Mouse (Mus musculus): Measurements from ENCODE around the gene Gdpgp1. TPM values are rescaled to one million over a fixed set of nuclear protein-coding genes. Genes with fewer than 3 reads are reported as not detected.

Gdpgp1 gene
- polyA plus RNA-seq, 1 experiment from 2014 or later = 5.2 TPM

- peaks cover 8% of the 10 kb centered on the region; the same call in 1 of the 2 replicates for H3K36me3 ChIP-seq
- DNase-seq (ENCODE audit: low spot score) = no peak
- H3K9me3 ChIP-seq = no peaks in the 10 kb centered on the region
- no peak overlapping the region for H3K27ac ChIP-seq
- no peak overlapping the region for H3K4me3 ChIP-seq
- H3K27me3 ChIP-seq (ENCODE audit: insufficient read depth, poor library complexity, severe bottlenecking) = no peaks in the 10 kb centered on the region
- H3K4me1 ChIP-seq = peaks cover 55% of the 10 kb centered on the region
- 83% methylated on average over 5 of the region's 5 CpGs for WGBS
These were observed 29.7 kb upstream of the Gdpgp1 start for GRCm38 (mm10) chr7:80202961-80203360.

- H3K27ac ChIP-seq = peak overlapping the region; percentile 24; the same call in 1 of the 2 replicates
- H3K4me1 ChIP-seq = peaks cover 62% of the 10 kb centered on the region
- no peaks in the 10 kb centered on the region for H3K27me3 ChIP-seq (ENCODE audit: insufficient read depth, poor library complexity, severe bottlenecking)
- no peaks in the 10 kb centered on the region for H3K9me3 ChIP-seq
- WGBS = 53% methylated on average over 12 of the region's 12 CpGs
- peaks cover 8% of the 10 kb centered on the region; the same call in 1 of the 2 replicates for H3K36me3 ChIP-seq
- DNase-seq (ENCODE audit: low spot score) = no peak
- no peak overlapping the region for H3K4me3 ChIP-seq
These were observed 29.0 kb upstream of the Gdpgp1 start for GRCm38 (mm10) chr7:80203638-80204096.

- Histone ChIP-seq H3K27ac (peak overlapping the region; percentile 18; the same call in 1 of the 2 replicates), H3K36me3 (peaks cover 8% of the 10 kb centered on the region; the same call in 1 of the 2 replicates), H3K4me3 (no peak overlapping the region), H3K27me3 (ENCODE audit: insufficient read depth, poor library complexity, severe bottlenecking) (no peaks in the 10 kb centered on the region), H3K9me3 (no peaks in the 10 kb centered on the region), H3K4me1 (peaks cover 62% of the 10 kb centered on the region)
- 68% methylated on average over 4 of the region's 4 CpGs for WGBS
- no peak for DNase-seq (ENCODE audit: low spot score)
These were observed 28.3 kb upstream of the Gdpgp1 start for GRCm38 (mm10) chr7:80204362-80204761.

- Histone ChIP-seq H3K36me3 (peaks cover 8% of the 10 kb centered on the region; the same call in 1 of the 2 replicates), H3K4me3 (no peak overlapping the region), H3K4me1 (peaks cover 63% of the 10 kb centered on the region), H3K9me3 (no peaks in the 10 kb centered on the region), H3K27me3 (ENCODE audit: insufficient read depth, poor library complexity, severe bottlenecking) (no peaks in the 10 kb centered on the region), H3K27ac (no peak overlapping the region)
- 89% methylated on average over 7 of the region's 7 CpGs for WGBS
- no peak for DNase-seq (ENCODE audit: low spot score)
These were observed 27.7 kb upstream of the Gdpgp1 start for GRCm38 (mm10) chr7:80204961-80205360.

GRCm38 (mm10) chr7:80205705-80206589, 26.7 kb upstream of the Gdpgp1 start:
- DNase-seq (ENCODE audit: low spot score) = no peak
- no peaks in the 10 kb centered on the region for H3K27me3 ChIP-seq (ENCODE audit: insufficient read depth, poor library complexity, severe bottlenecking)
- no peak overlapping the region for H3K4me3 ChIP-seq
- H3K36me3 ChIP-seq = peaks cover 8% of the 10 kb centered on the region; the same call in 1 of the 2 replicates
- peaks cover 63% of the 10 kb centered on the region for H3K4me1 ChIP-seq
- no peaks in the 10 kb centered on the region for H3K9me3 ChIP-seq
- 82% methylated on average over 12 of the region's 12 CpGs for WGBS
- H3K27ac ChIP-seq = no peak overlapping the region

- 40% methylated on average over 3 of the region's 3 CpGs for WGBS
- peaks cover 58% of the 10 kb centered on the region for H3K4me1 ChIP-seq
- peak overlapping the region; percentile 59 for H3K27ac ChIP-seq
- no peak overlapping the region for H3K4me3 ChIP-seq
- H3K27me3 ChIP-seq (ENCODE audit: insufficient read depth, poor library complexity, severe bottlenecking) = no peaks in the 10 kb centered on the region
- no peak for DNase-seq (ENCODE audit: low spot score)
- H3K9me3 ChIP-seq = no peaks in the 10 kb centered on the region
- H3K36me3 ChIP-seq = peaks cover 6% of the 10 kb centered on the region; the same call in 1 of the 2 replicates
These were observed 25.3 kb upstream of the Gdpgp1 start for GRCm38 (mm10) chr7:80207314-80207731.

- H3K4me1 ChIP-seq = peaks cover 56% of the 10 kb centered on the region
- peak overlapping the region; percentile 5; the same call in 1 of the 2 replicates for H3K4me3 ChIP-seq
- H3K36me3 ChIP-seq = peaks cover 7% of the 10 kb centered on the region
- DNase-seq (ENCODE audit: low spot score) = no peak
- H3K27me3 ChIP-seq (ENCODE audit: insufficient read depth, poor library complexity, severe bottlenecking) = no peaks in the 10 kb centered on the region
- H3K27ac ChIP-seq = peak overlapping the region; percentile 50; the same call in 1 of the 2 replicates
- WGBS = 73% methylated on average over 18 of the region's 18 CpGs
- no peaks in the 10 kb centered on the region for H3K9me3 ChIP-seq
These were observed 24.5 kb upstream of the Gdpgp1 start for GRCm38 (mm10) chr7:80208026-80208642.

GRCm38 (mm10) chr7:80208738-80209430, 23.8 kb upstream of the Gdpgp1 start:
- Histone ChIP-seq H3K36me3 (peaks cover 12% of the 10 kb centered on the region), H3K4me3 (peak overlapping the region; percentile 5; the same call in 1 of the 2 replicates), H3K4me1 (peaks cover 50% of the 10 kb centered on the region), H3K27ac (peak overlapping the region; percentile 12; the same call in 1 of the 2 replicates), H3K27me3 (ENCODE audit: insufficient read depth, poor library complexity, severe bottlenecking) (no peaks in the 10 kb centered on the region), H3K9me3 (no peaks in the 10 kb centered on the region)
- WGBS = 50% methylated on average over 10 of the region's 10 CpGs
- peak; percentile 87 for DNase-seq (ENCODE audit: low spot score)

GRCm38 (mm10) chr7:80209669-80210068, 23.0 kb upstream of the Gdpgp1 start:
- no peaks in the 10 kb centered on the region for H3K27me3 ChIP-seq (ENCODE audit: insufficient read depth, poor library complexity, severe bottlenecking)
- 0 out of 2 replicates have a peak overlapping the region, but pooled peaks have one; percentile 37 for H3K27ac ChIP-seq
- no peaks in the 10 kb centered on the region for H3K9me3 ChIP-seq
- whole genome bisulfite sequencing = 74% methylated on average over 6 of the region's 6 CpGs
- no peak overlapping the region for H3K4me3 ChIP-seq
- DNase-seq (ENCODE audit: low spot score) = no peak
- H3K4me1 ChIP-seq = peaks cover 49% of the 10 kb centered on the region
- H3K36me3 ChIP-seq = peaks cover 12% of the 10 kb centered on the region

GRCm38 (mm10) chr7:80210982-80211381, 21.7 kb upstream of the Gdpgp1 start:
- DNase-seq (ENCODE audit: low spot score) = no peak
- WGBS = 86% methylated on average over 4 of the region's 4 CpGs
- peaks cover 22% of the 10 kb centered on the region for H3K36me3 ChIP-seq
- no peaks in the 10 kb centered on the region for H3K27me3 ChIP-seq (ENCODE audit: insufficient read depth, poor library complexity, severe bottlenecking)
- no peak overlapping the region for H3K27ac ChIP-seq
- H3K4me3 ChIP-seq = no peak overlapping the region
- peaks cover 46% of the 10 kb centered on the region for H3K4me1 ChIP-seq
- H3K9me3 ChIP-seq = no peaks in the 10 kb centered on the region

GRCm38 (mm10) chr7:80213604-80214003, 19.1 kb upstream of the Gdpgp1 start:
- H3K27ac ChIP-seq = no peak overlapping the region
- H3K4me1 ChIP-seq = peaks cover 20% of the 10 kb centered on the region
- H3K4me3 ChIP-seq = no peak overlapping the region
- 75% methylated on average over 7 of the region's 7 CpGs for WGBS
- H3K27me3 ChIP-seq (ENCODE audit: insufficient read depth, poor library complexity, severe bottlenecking) = no peaks in the 10 kb centered on the region
- H3K36me3 ChIP-seq = peaks cover 47% of the 10 kb centered on the region
- no peaks in the 10 kb centered on the region for H3K9me3 ChIP-seq
- no peak for DNase-seq (ENCODE audit: low spot score)

GRCm38 (mm10) chr7:80214459-80214858, 18.2 kb upstream of the Gdpgp1 start:
- H3K4me3 ChIP-seq = no peak overlapping the region
- no peaks in the 10 kb centered on the region for H3K9me3 ChIP-seq
- H3K27ac ChIP-seq = no peak overlapping the region
- H3K4me1 ChIP-seq = peaks cover 11% of the 10 kb centered on the region
- peaks cover 56% of the 10 kb centered on the region for H3K36me3 ChIP-seq
- H3K27me3 ChIP-seq (ENCODE audit: insufficient read depth, poor library complexity, severe bottlenecking) = no peaks in the 10 kb centered on the region
- DNase-seq (ENCODE audit: low spot score) = no peak
- WGBS = 81% methylated on average over 8 of the region's 8 CpGs

Measured in heart, embryonic 10.5 days (tissue).